Mouse (Mus musculus) cerebellum, postnatal 14 days (tissue): ENCODE measurements at regions not wholly inside any gene's neighbourhood (a gene's known extent, or its start where the extent isn't known, plus 50 kb on each side); places are given as distances from the start of the nearest gene placed in this dataset.
A peak's percentile ranks its signal among the peaks of the same experiment; 100 is the strongest.

Experiments
- DNase-seq, 2 experiments: peaks; one replicate each; pipeline ENCODE4 v3.0.0; 2021; ENCODE audit warnings: mixed read lengths in 2 of 2

- DNase-seq = no peak
These were observed 1105.5 kb downstream of the Cntnap5b start for GRCm38 (mm10) chr1:100878065-100878464.

- peak in 1 of 2 experiments; percentile 2 for DNase-seq
These were observed 1114.8 kb downstream of the Cntnap5b start for GRCm38 (mm10) chr1:100887336-100887735.

- no peak for DNase-seq
These were observed 1115.8 kb downstream of the Cntnap5b start for GRCm38 (mm10) chr1:100888337-100888736.

- DNase-seq = no peak
These were observed 1150.3 kb downstream of the Cntnap5b start for GRCm38 (mm10) chr1:100922833-100923232.

GRCm38 (mm10) chr1:100928171-100928771, 1155.7 kb downstream of the Cntnap5b start:
- no peak for DNase-seq

GRCm38 (mm10) chr1:100967254-100967653, 1194.7 kb downstream of the Cntnap5b start:
- DNase-seq = no peak

- DNase-seq = no peak
These were observed 1198.8 kb downstream of the Cntnap5b start for GRCm38 (mm10) chr1:100971361-100971760.

- DNase-seq = no peak
These were observed 1199.7 kb downstream of the Cntnap5b start for GRCm38 (mm10) chr1:100972303-100972702.

- no peak for DNase-seq
These were observed 1201.1 kb downstream of the Cntnap5b start for GRCm38 (mm10) chr1:100973713-100974112.
